Mouse (Mus musculus) stomach, postnatal 0 days (tissue): ENCODE data around the gene Tsen15. TPM values are rescaled to one million over a fixed set of nuclear protein-coding genes. Genes with fewer than 3 reads are reported as not detected.

Experiments used
- ATAC-seq: fragments of 200-750 bp; cut with Nextera tagmentation; 2 replicates; pipeline ENCODE4 v1.8.0; 2017; ENCODE audit not compliant: low FRiP score, low TSS enrichment
- DNase-seq: peaks from one replicate; pipeline ENCODE4 v3.0.0-alpha.2; 2016; ENCODE audit warnings: low spot score
- H3K27ac ChIP-seq: fragments of 300-500 bp; sonication (generic); replicated peaks from 2 replicates; pipeline ENCODE4 v1.5.1; 2014; ENCODE audit warnings: mild to moderate bottlenecking, control low read depth
- H3K27me3 ChIP-seq: fragments of 300-500 bp; sonication (generic); 2 replicates; pipeline ENCODE4 v1.6.1; 2014; ENCODE audit warnings: low read length; ENCODE audit not compliant: control insufficient read depth, insufficient read depth
- H3K36me3 ChIP-seq: fragments of 300-500 bp; sonication (generic); 2 replicates; pipeline ENCODE4 v1.6.1; 2014; ENCODE audit warnings: low read length, mixed read lengths; ENCODE audit not compliant: control insufficient read depth, insufficient read depth
- H3K4me1 ChIP-seq: fragments of 300-500 bp; sonication (generic); replicated peaks from 2 replicates; pipeline ENCODE4 v1.6.1; 2014; ENCODE audit warnings: antibody characterized with exemption; ENCODE audit not compliant: control insufficient read depth, insufficient read depth
- H3K4me2 ChIP-seq: fragments of 300-500 bp; sonication (generic); replicated peaks from 2 replicates; pipeline ENCODE4 v1.6.1; 2014; ENCODE audit warnings: low read depth, mild to moderate bottlenecking, control low read depth, moderate library complexity
- H3K4me3 ChIP-seq: fragments of 300-500 bp; sonication (generic); 2 replicates; pipeline ENCODE4 v1.5.1; 2014; ENCODE audit warnings: low read depth, low read length, control low read depth
- H3K9ac ChIP-seq: fragments of 300-500 bp; sonication (generic); 2 replicates; pipeline ENCODE4 v1.6.1; 2014; ENCODE audit warnings: mild to moderate bottlenecking, low read length, control low read depth, mixed read lengths
- H3K9me3 ChIP-seq: fragments of 300-500 bp; sonication (generic); 2 replicates; pipeline ENCODE4 v1.6.1; 2016; ENCODE audit warnings: low read length; ENCODE audit not compliant: control insufficient read depth
- CTCF ChIP-seq: IDR thresholded peaks from 2 replicates; pipeline ENCODE4 v1.5.1; 2016; ENCODE audit warnings: antibody characterized with exemption, low read depth, mild to moderate bottlenecking, moderate library complexity
- EP300 ChIP-seq: optimal IDR thresholded peaks from 2 replicates; pipeline ENCODE3; 2016; ENCODE audit warnings: antibody characterized with exemption
- WGBS: fragments of 180-500 bp; shearing (Covaris S2); extraction: QIAGEN DNeasy Blood & Tissue Kit; methylation state at CpG from one replicate; pipeline ENCODE4 v1.1.7; 2014; 5-methylcytosine and 5-hydroxymethylcytosine counted together
- polyA plus RNA-seq: library from polyadenylated mRNA; unstranded; fragments of >200 nt; fragmentation: Nextera tagmentation; extraction: Ambion mirVana; gene quantifications from 2 replicates; pipeline ENCODE4 v1.2.1, GENCODE M21; 2015

The Tsen15 gene
- polyA plus RNA-seq, 1 experiment from 2014 or later: 27.6 TPM

GRCm38 (mm10) chr1:152417602-152418001 lies 31.1 kb upstream of the Tsen15 start:
- TF ChIP-seq CTCF (no peak), EP300 (no peak)
- H3K27ac ChIP-seq: 0 out of 2 replicates have a peak overlapping the region, but pooled peaks have one; percentile 35
- no peak for DNase-seq

DNA sequence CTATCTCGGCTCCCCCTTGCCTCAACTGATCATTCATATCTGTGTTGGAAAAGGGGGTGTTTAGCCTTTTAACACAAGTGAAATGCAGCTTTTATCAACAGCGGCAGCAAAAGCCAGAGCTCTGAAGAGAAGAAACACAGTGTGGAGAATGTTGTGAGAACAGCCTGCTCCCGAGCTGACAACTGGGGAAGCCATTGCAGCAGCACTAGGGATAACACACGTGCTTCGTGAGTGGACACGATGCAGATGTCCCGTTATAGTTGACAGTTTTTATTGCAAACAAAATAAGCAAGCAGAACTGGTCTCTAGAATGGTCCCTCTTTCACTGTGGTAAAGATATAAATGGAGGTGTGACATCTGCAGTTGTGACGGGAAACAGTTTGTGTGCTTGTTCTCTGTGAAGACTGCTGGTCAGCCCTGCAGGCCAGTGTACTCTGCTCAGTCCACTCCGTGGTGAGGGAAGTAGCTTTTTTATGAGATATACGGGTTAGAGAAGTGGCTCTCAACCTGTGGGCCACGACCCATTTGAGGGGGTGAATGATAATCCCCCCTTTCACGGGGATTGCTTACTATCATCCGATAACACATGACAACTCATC lies 29.9 kb upstream of the Tsen15 start:
- no peak overlapping the region for H3K4me2 ChIP-seq
- no peaks in the 10 kb centered on the region for H3K4me1 ChIP-seq
- H3K27me3 ChIP-seq: no peaks in the 10 kb centered on the region
- H3K9me3 ChIP-seq: 0 out of 2 replicates have a peak, but pooled peaks cover 3% of the 10 kb centered on the region
- ATAC-seq (0 out of 2 replicates have a peak, but pooled peaks have one; percentile 29), DNase-seq (no peak)
- H3K9ac ChIP-seq: no peak overlapping the region
- H3K36me3 ChIP-seq: no peaks in the 10 kb centered on the region
- no peak overlapping the region for H3K4me3 ChIP-seq
- TF ChIP-seq CTCF (no peak), EP300 (no peak)
- H3K27ac ChIP-seq: no peak overlapping the region
- WGBS: 54% methylated on average over 13 of the region's 13 CpGs

More at GRCm38 (mm10) chr1:152417602-152418001, 31.1 kb upstream of the Tsen15 start:
- Histone ChIP-seq H3K27me3 (no peaks in the 10 kb centered on the region), H3K9me3 (no peaks in the 10 kb centered on the region), H3K4me3 (no peak overlapping the region), H3K4me1 (no peaks in the 10 kb centered on the region), H3K36me3 (no peaks in the 10 kb centered on the region), H3K4me2 (no peak overlapping the region), H3K9ac (no peak overlapping the region)
- ATAC-seq: peak; percentile 59; the same call in 1 of the 2 replicates
- WGBS: 23% methylated on average over 5 of the region's 5 CpGs

GRCm38 (mm10) chr1:152414451-152414850 lies 28.0 kb upstream of the Tsen15 start:
- WGBS: 67% methylated on average over 10 of the region's 10 CpGs
- H3K4me3 ChIP-seq: no peak overlapping the region
- no peaks in the 10 kb centered on the region for H3K4me1 ChIP-seq
- ATAC-seq: no peak
- H3K4me2 ChIP-seq: no peak overlapping the region
- no peak for TF ChIP-seq CTCF
- 0 out of 2 replicates have a peak, but pooled peaks cover 3% of the 10 kb centered on the region for H3K9me3 ChIP-seq
- H3K27ac ChIP-seq: no peak overlapping the region
- no peaks in the 10 kb centered on the region for H3K36me3 ChIP-seq
- H3K9ac ChIP-seq: no peak overlapping the region
- H3K27me3 ChIP-seq: no peaks in the 10 kb centered on the region
- no peak for DNase-seq

GRCm38 (mm10) chr1:152413961-152414360 lies 27.5 kb upstream of the Tsen15 start:
- no peak overlapping the region for H3K4me2 ChIP-seq
- TF ChIP-seq EP300 (no peak), CTCF (no peak)
- DNase-seq: no peak
- no peak overlapping the region for H3K27ac ChIP-seq
- no peaks in the 10 kb centered on the region for H3K36me3 ChIP-seq
- no peak overlapping the region for H3K9ac ChIP-seq
- no peak overlapping the region for H3K4me3 ChIP-seq
- WGBS: 73% methylated on average over 1 of the region's 1 CpGs
- H3K27me3 ChIP-seq: no peaks in the 10 kb centered on the region
- H3K4me1 ChIP-seq: no peaks in the 10 kb centered on the region
- no peak for ATAC-seq
- H3K9me3 ChIP-seq: 0 out of 2 replicates have a peak, but pooled peaks cover 3% of the 10 kb centered on the region

- no peak for DNase-seq
- 90% methylated on average over 2 of the region's 2 CpGs for WGBS
Observed at GRCm38 (mm10) chr1:152413116-152413515, 26.6 kb upstream of the Tsen15 start.

GRCm38 (mm10) chr1:152410657-152411056 lies 24.2 kb upstream of the Tsen15 start:
- no peak overlapping the region for H3K4me3 ChIP-seq
- H3K27me3 ChIP-seq: no peaks in the 10 kb centered on the region
- DNase-seq (no peak), ATAC-seq (no peak)
- H3K9me3 ChIP-seq: 0 out of 2 replicates have a peak, but pooled peaks cover 3% of the 10 kb centered on the region
- no peak overlapping the region for H3K27ac ChIP-seq
- WGBS: 77% methylated on average over 3 of the region's 3 CpGs
- no peak overlapping the region for H3K4me2 ChIP-seq
- TF ChIP-seq EP300 (no peak), CTCF (no peak)
- no peaks in the 10 kb centered on the region for H3K36me3 ChIP-seq
- no peak overlapping the region for H3K9ac ChIP-seq
- no peaks in the 10 kb centered on the region for H3K4me1 ChIP-seq

More at GRCm38 (mm10) chr1:152413116-152413515, 26.6 kb upstream of the Tsen15 start:
- no peak for ATAC-seq
- no peak for TF ChIP-seq EP300
- no peak for TF ChIP-seq CTCF
- Histone ChIP-seq H3K9ac (no peak overlapping the region), H3K4me3 (no peak overlapping the region), H3K9me3 (0 out of 2 replicates have a peak, but pooled peaks cover 3% of the 10 kb centered on the region), H3K27me3 (no peaks in the 10 kb centered on the region), H3K36me3 (no peaks in the 10 kb centered on the region), H3K4me1 (no peaks in the 10 kb centered on the region), H3K27ac (no peak overlapping the region), H3K4me2 (no peak overlapping the region)
